Mouse (Mus musculus) CD4-positive, CD25-positive, alpha-beta regulatory T cell, adult 4 months (primary cell): Measurements from ENCODE around the gene Prdm8. TPM values are rescaled to one million over a fixed set of nuclear protein-coding genes. Genes with fewer than 3 reads are reported as not detected.
A peak's percentile ranks its signal among the peaks of the same experiment; 100 is the strongest.

Source experiments
- ATAC-seq: one replicate; pipeline ENCODE4 v1.8.0; 2017
- polyA plus RNA-seq, 2 experiments: library from polyadenylated mRNA; unstranded; fragments of 100-300 nt; shearing (Covaris generic); gene quantifications; one replicate each; pipeline ENCODE4 v1.2.1; 2017

The Prdm8 gene
- polyA plus RNA-seq, 2 experiments from 2014 or later: not detected

- peak; percentile 76 for ATAC-seq
These were observed 18.2 kb downstream of the Prdm8 start for GRCm38 (mm10) chr5:98184971-98185805.

- ATAC-seq: peak; percentile 11
These were observed 19.1 kb downstream of the Prdm8 start for GRCm38 (mm10) chr5:98185806-98186751.

GRCm38 (mm10) chr5:98189181-98190180 lies 22.5 kb downstream of the Prdm8 start:
- ATAC-seq: no peak

GRCm38 (mm10) chr5:98192295-98192983 lies 25.4 kb downstream of the Prdm8 start:
- ATAC-seq: no peak

- no peak for ATAC-seq
These were observed 28.0 kb downstream of the Prdm8 start for GRCm38 (mm10) chr5:98194959-98195358.

GRCm38 (mm10) chr5:98198412-98199218 lies 31.6 kb downstream of the Prdm8 start:
- ATAC-seq: no peak

GRCm38 (mm10) chr5:98199219-98199552 lies 32.2 kb downstream of the Prdm8 start:
- ATAC-seq: no peak

- ATAC-seq: no peak
These were observed 34.6 kb downstream of the Prdm8 start for GRCm38 (mm10) chr5:98201606-98202005.

- ATAC-seq: no peak
These were observed 36.0 kb downstream of the Prdm8 start for GRCm38 (mm10) chr5:98202996-98203395.

- ATAC-seq: no peak
These were observed 45.5 kb downstream of the Prdm8 start for GRCm38 (mm10) chr5:98212501-98212900.

GRCm38 (mm10) chr5:98221956-98222355 lies 55.0 kb downstream of the Prdm8 start:
- ATAC-seq: no peak

GRCm38 (mm10) chr5:98226710-98227109 lies 59.7 kb downstream of the Prdm8 start:
- ATAC-seq: no peak

GRCm38 (mm10) chr5:98229456-98229855 lies 62.5 kb downstream of the Prdm8 start:
- no peak for ATAC-seq

- ATAC-seq: no peak
These were observed 71.5 kb downstream of the Prdm8 start for GRCm38 (mm10) chr5:98238466-98238865.

Other genes starting within 250 kb of the Prdm8 start
- 10 to 100 TPM; 11.5 to 12.6 TPM for gene Antxr2, start 136.2 kb upstream of the Prdm8 start, polyA plus RNA-seq
- gene Fgf5, start 87.0 kb downstream of the Prdm8 start, polyA plus RNA-seq: not detected
- gene Cfap299, start 162.1 kb downstream of the Prdm8 start, polyA plus RNA-seq: not detected